ENCODE assay signal across 8 mouse cellular contexts in genomic region chr7:141948906-141949798, GRCm38 (mm10). TPM values are rescaled to one million over a fixed set of nuclear protein-coding genes. Genes with fewer than 3 reads are reported as not detected.
DNase-seq lines count a peak whose midpoint lies in the region; ATAC-seq and TF ChIP-seq lines count a peak whose summit lies in the region.

Brsk2 (plus strand) TSS chr7:141949751.

- peak within 1 kb of the TSS; percentile 93 for H3K4me3 ChIP-seq in forebrain, embryonic 11.5 days (ENCODE audit: low read depth, low read length)
- peak within 1 kb of the TSS; percentile 35 to 48 for H3K4me3 ChIP-seq in heart, embryonic 14.5 days (ENCODE audit: control insufficient read depth in 1 of 2, insufficient read depth in 1 of 2, low read depth in 1 of 2, low read length in 2 of 2)
- H3K4me3 ChIP-seq in kidney, postnatal 0 days (replicated peaks; ENCODE audit: low read depth, low read length) = peak within 1 kb of the TSS; percentile 34

- no peaks in the 10 kb centered on the region for H3K9me3 ChIP-seq in forebrain, embryonic 11.5 days (ENCODE audit: control insufficient read depth, low read length)
- H3K9me3 ChIP-seq in heart, embryonic 14.5 days (ENCODE audit: control insufficient read depth, low read length) = 0 out of 2 replicates have a peak, but pooled peaks cover 3% of the 10 kb centered on the region
- no peaks in the 10 kb centered on the region for H3K9me3 ChIP-seq in kidney, postnatal 0 days (replicated peaks; ENCODE audit: low read length)

- H3K4me1 ChIP-seq in forebrain, embryonic 11.5 days (replicated peaks; ENCODE audit: control insufficient read depth, insufficient read depth, low read length) = peaks cover 10% of the 10 kb centered on the region
- H3K4me1 ChIP-seq in heart, embryonic 14.5 days (ENCODE audit: control insufficient read depth in 2 of 2, insufficient read depth in 2 of 2, low read length in 2 of 2) = peaks cover 3 to 12% of the 10 kb centered on the region in 2 experiments; a peak in 3 of 4 replicates
- no peaks in the 10 kb centered on the region; the same call in 1 of the 2 replicates for H3K4me1 ChIP-seq in kidney, postnatal 0 days (replicated peaks; ENCODE audit: insufficient read depth, low read length)

- peaks cover 4% of the 10 kb centered on the region; the same call in 1 of the 2 replicates for H3K27me3 ChIP-seq in forebrain, embryonic 11.5 days (ENCODE audit: control insufficient read depth, insufficient read depth, low read length)
- peaks cover 92% of the 10 kb centered on the region for H3K27me3 ChIP-seq in heart, embryonic 14.5 days (ENCODE audit: control insufficient read depth, insufficient read depth, low read length)
- H3K27me3 ChIP-seq in kidney, postnatal 0 days (ENCODE audit: insufficient read depth, low read length) = peaks cover 34% of the 10 kb centered on the region

- peak within 1 kb of the TSS; percentile 90 for H3K27ac ChIP-seq in forebrain, embryonic 11.5 days (ENCODE audit: low read depth, low read length)
- H3K27ac ChIP-seq in heart, embryonic 14.5 days (replicated peaks in 1 of 2; ENCODE audit: control insufficient read depth in 1 of 2, insufficient read depth in 1 of 2, low read depth in 2 of 2, low read length in 2 of 2) = no peak within 1 kb of the TSS
- no peak within 1 kb of the TSS for H3K27ac ChIP-seq in kidney, postnatal 0 days

- ATAC-seq in forebrain, embryonic 11.5 days (replicated peaks; ENCODE audit: low FRiP score) = peak; percentile 94
- ATAC-seq in heart, embryonic 14.5 days (ENCODE audit: insufficient number of reproducible peaks, insufficient read depth, low FRiP score, low read depth) = peak; percentile 86
- peak; percentile 95 for ATAC-seq in kidney, postnatal 0 days (replicated peaks; ENCODE audit: low FRiP score, low read depth)

- H3K9ac ChIP-seq in forebrain, embryonic 11.5 days (ENCODE audit: low read length) = peak within 1 kb of the TSS; percentile 98
- H3K9ac ChIP-seq in heart, embryonic 14.5 days (ENCODE audit: low read length) = peak within 1 kb of the TSS; percentile 50
- peak within 1 kb of the TSS; percentile 40; the same call in 1 of the 2 replicates for H3K9ac ChIP-seq in kidney, postnatal 0 days (ENCODE audit: low read depth, low read length)

- H3K4me2 ChIP-seq in forebrain, embryonic 11.5 days (ENCODE audit: low read depth, low read length, severe bottlenecking) = peak within 1 kb of the TSS; percentile 57
- peak within 1 kb of the TSS; percentile 91 for H3K4me2 ChIP-seq in heart, embryonic 14.5 days (ENCODE audit: low read length)
- H3K4me2 ChIP-seq in kidney, postnatal 0 days (ENCODE audit: low read length) = peak within 1 kb of the TSS; percentile 73

- TF ChIP-seq CTCF in kidney, postnatal 0 days (IDR thresholded peaks at IDR 0.05; ENCODE audit: low read depth) = no peak

- DNase-seq in CD4-positive helper T cell, adult 2 months (ENCODE audit: low read depth, low spot score) = peak; percentile 90
- DNase-seq in c-Kit-positive CD71-negative TER-119-negative erythroid progenitor cells, embryonic 14.5 days (ENCODE audit: low read depth) = peak; percentile 63
- DNase-seq in forebrain, embryonic 11.5 days (ENCODE audit: low spot score) = peak; percentile 97
- peak; percentile 95 for DNase-seq in kidney, postnatal 0 days (ENCODE audit: low spot score)
- peak; percentile 83 for DNase-seq in liver
- DNase-seq in naive thymus-derived CD4-positive, alpha-beta T cell, adult 2 months (ENCODE audit: low read depth) = peak; percentile 87
- peak; percentile 78 to 89 for DNase-seq in spleen, postnatal 4 days (ENCODE audit: low spot score in 2 of 2)

- WGBS in forebrain, embryonic 11.5 days = 1% methylated on average over 55 of the region's 55 CpGs
- 2% methylated on average over 55 of the region's 55 CpGs for WGBS in heart, embryonic 14.5 days
- 2% methylated on average over 55 of the region's 55 CpGs for WGBS in kidney, postnatal 0 days

- peaks cover 4% of the 10 kb centered on the region; the same call in 1 of the 2 replicates for H3K36me3 ChIP-seq in forebrain, embryonic 11.5 days (ENCODE audit: control insufficient read depth, insufficient read depth, low read length)
- H3K36me3 ChIP-seq in heart, embryonic 14.5 days (ENCODE audit: control insufficient read depth, insufficient read depth, low read length) = no peaks in the 10 kb centered on the region
- H3K36me3 ChIP-seq in kidney, postnatal 0 days (ENCODE audit: insufficient read depth, low read length) = no peaks in the 10 kb centered on the region

RNA-seq across cellular contexts. Expression of gene Brsk2, which starts in this region (rescaled TPM):
- 13.8 and 15.5 TPM in 2 replicates for polyA plus RNA-seq in forebrain, embryonic 11.5 days (2014; fragmentation: Nextera tagmentation; extraction: Ambion mirVana)
- polyA plus RNA-seq in heart, embryonic 14.5 days (2014; fragmentation: Nextera tagmentation; extraction: Ambion mirVana) = 0.27 and 0.69 TPM in 2 replicates
- 0.29 and 0.31 TPM in 2 replicates for polyA plus RNA-seq in kidney, postnatal 0 days (2015; fragmentation: Nextera tagmentation; extraction: Ambion mirVana)

Comparison
In these comparisons a context has a peak if more than half of its experiments do, and no peak if none do; other contexts are left out.
1. Peak in ATAC-seq, H3K4me3 ChIP-seq, H3K9ac ChIP-seq and H3K4me2 ChIP-seq in heart, embryonic 14.5 days; RNA of the gene not detected or under 1 TPM.
2. Peak in DNase-seq, ATAC-seq, H3K4me3 ChIP-seq, H3K9ac ChIP-seq and H3K4me2 ChIP-seq in kidney, postnatal 0 days; RNA of the gene not detected or under 1 TPM.
3. H3K4me3 ChIP-seq: peak in every context shown above with its lines; median percentile 93 in forebrain, embryonic 11.5 days; 42 in heart, embryonic 14.5 days; 34 in kidney, postnatal 0 days.
4. H3K9ac ChIP-seq: peak in every context shown above with its lines; median percentile 98 in forebrain, embryonic 11.5 days; 50 in heart, embryonic 14.5 days; 40 in kidney, postnatal 0 days.